Mouse (Mus musculus) left cerebral cortex, adult 8-10 months (tissue): ENCODE data around the gene Axin2. TPM values are rescaled to one million over a fixed set of nuclear protein-coding genes. Genes with fewer than 3 reads are reported as not detected.

Experiments
- DNase-seq, 2 experiments: peaks; one replicate each; pipeline ENCODE4 v3.0.0; 2022; ENCODE audit warnings: low spot score in 2 of 2
- total RNA-seq, 4 experiments: library from RNA; stranded (reverse); gene quantifications; 2 replicates each; pipeline ENCODE4 v1.2.4; 2022

The Axin2 gene
- total RNA-seq, 4 experiments from 2014 or later, result 36.3 to 40.8 (median 38.0) TPM

- DNase-seq, result no peak
Measured at GRCm38 (mm10) chr11:108928096-108928495, 7.9 kb downstream of the Axin2 start.

GRCm38 (mm10) chr11:108928752-108929151 is 8.6 kb downstream of the Axin2 start:
- DNase-seq, result no peak

GRCm38 (mm10) chr11:108929176-108929575 is 9.0 kb downstream of the Axin2 start:
- DNase-seq, result no peak

GRCm38 (mm10) chr11:108929700-108930099 is 9.6 kb downstream of the Axin2 start:
- no peak for DNase-seq

GRCm38 (mm10) chr11:108930612-108931011 is 10.5 kb downstream of the Axin2 start:
- no peak for DNase-seq

GRCm38 (mm10) chr11:108933835-108934234 is 13.7 kb downstream of the Axin2 start:
- DNase-seq, result no peak

GRCm38 (mm10) chr11:108935128-108935868 is 15.1 kb downstream of the Axin2 start:
- no peak for DNase-seq

- no peak for DNase-seq
Measured at GRCm38 (mm10) chr11:108936016-108936792, 16.1 kb downstream of the Axin2 start.

GRCm38 (mm10) chr11:108940655-108941412 is 20.7 kb downstream of the Axin2 start:
- DNase-seq, result no peak

GRCm38 (mm10) chr11:108941836-108942235 is 21.7 kb downstream of the Axin2 start:
- DNase-seq, result peak; percentile 42 to 90

GRCm38 (mm10) chr11:108943741-108944140 is 23.6 kb downstream of the Axin2 start:
- DNase-seq, result no peak

GRCm38 (mm10) chr11:108945666-108946065 is 25.5 kb downstream of the Axin2 start:
- DNase-seq, result peak in 1 of 2 experiments; percentile 63

- DNase-seq, result no peak
Measured at GRCm38 (mm10) chr11:108947425-108948184, 27.5 kb downstream of the Axin2 start.

GRCm38 (mm10) chr11:108948501-108948900 is 28.4 kb downstream of the Axin2 start:
- no peak for DNase-seq

GRCm38 (mm10) chr11:108948931-108949330 is 28.8 kb downstream of the Axin2 start:
- no peak for DNase-seq

- DNase-seq, result no peak
Measured at GRCm38 (mm10) chr11:108952343-108952742, 32.2 kb downstream of the Axin2 start.

- DNase-seq, result no peak
Measured at GRCm38 (mm10) chr11:108955943-108956342, 35.8 kb downstream of the Axin2 start.

- DNase-seq, result no peak
Measured at GRCm38 (mm10) chr11:108958349-108958748, 38.2 kb downstream of the Axin2 start.

GRCm38 (mm10) chr11:108959196-108959595 is 39.0 kb downstream of the Axin2 start:
- no peak for DNase-seq

GRCm38 (mm10) chr11:108961651-108962065 is 41.5 kb downstream of the Axin2 start:
- no peak for DNase-seq
